ENCODE assay signal across 22 mouse cellular contexts in genomic region chr12:107539683-107540082, GRCm38 (mm10). TPM values are rescaled to one million over a fixed set of nuclear protein-coding genes. Genes with fewer than 3 reads are reported as not detected.
"Had no signal": no experiment of that assay in that cellular context is flagged by ENCODE, and none has a peak within 500 bp of the region (broad histone marks: within the 10 kb centered on the region; RNA-seq: fewer than 3 reads in every experiment).

No protein-coding gene starts in this region.

- H3K4me3 ChIP-seq: limb, embryonic 12.5 days; midbrain, embryonic 15.5 days; neural tube, embryonic 12.5 days had no signal

- H3K4me2 ChIP-seq: limb, embryonic 12.5 days; midbrain, embryonic 11.5 days; midbrain, embryonic 15.5 days; neural tube, embryonic 12.5 days had no signal

- H3K4me1 ChIP-seq: limb, embryonic 12.5 days; midbrain, embryonic 15.5 days; neural tube, embryonic 12.5 days had no signal

- H3K9ac ChIP-seq: limb, embryonic 12.5 days; midbrain, embryonic 15.5 days; neural tube, embryonic 12.5 days had no signal

- H3K27me3 ChIP-seq: limb, embryonic 12.5 days; midbrain, embryonic 15.5 days; neural tube, embryonic 12.5 days had no signal

- H3K27ac ChIP-seq: limb, embryonic 12.5 days; midbrain, embryonic 15.5 days; neural tube, embryonic 12.5 days had no signal

- ATAC-seq: hindbrain, embryonic 16.5 days; inflammation-experienced regulatory T-cells, adult 6 months; midbrain, embryonic 15.5 days had no signal

- H3K9me3 ChIP-seq: limb, embryonic 12.5 days; midbrain, embryonic 15.5 days; neural tube, embryonic 12.5 days had no signal

- H3K36me3 ChIP-seq: limb, embryonic 12.5 days; midbrain, embryonic 15.5 days; neural tube, embryonic 12.5 days had no signal

- DNase-seq: kidney, adult 8-10 months; kidney, postnatal 25 days; layer of hippocampus, adult 9-11 months; layer of hippocampus, postnatal 36 days; lung, adult 18-20 months; lung, postnatal 36 days; right cerebral cortex, postnatal 4 days; spleen, adult 18-20 months; thymus, postnatal 4 days had no signal

RNA-seq across cellular contexts. Expression of gene 3110018I06Rik, which starts 51.3 kb away (rescaled TPM):
- total RNA-seq: layer of hippocampus, postnatal 36 days; left cerebral cortex, postnatal 36 days; liver, adult 2 months; megakaryocyte, adult 5-6 weeks; monocyte, adult 5-6 weeks; neutrophil, adult 5-6 weeks had no signal
- polyA plus RNA-seq: hindbrain, embryonic 16.5 days; inflammation-experienced regulatory T-cells, adult 6 months; kidney, embryonic 16.5 days; limb, embryonic 12.5 days; liver, adult 2 months; midbrain, embryonic 11.5 days; midbrain, embryonic 15.5 days; neural tube, embryonic 12.5 days; thymus, postnatal 0 days had no signal
